Mouse (Mus musculus): ENCODE data around the gene Polr2h. TPM values are rescaled to one million over a fixed set of nuclear protein-coding genes. Genes with fewer than 3 reads are reported as not detected.

Gene Polr2h
- 16.2 TPM for total RNA-seq (2023)

DNA sequence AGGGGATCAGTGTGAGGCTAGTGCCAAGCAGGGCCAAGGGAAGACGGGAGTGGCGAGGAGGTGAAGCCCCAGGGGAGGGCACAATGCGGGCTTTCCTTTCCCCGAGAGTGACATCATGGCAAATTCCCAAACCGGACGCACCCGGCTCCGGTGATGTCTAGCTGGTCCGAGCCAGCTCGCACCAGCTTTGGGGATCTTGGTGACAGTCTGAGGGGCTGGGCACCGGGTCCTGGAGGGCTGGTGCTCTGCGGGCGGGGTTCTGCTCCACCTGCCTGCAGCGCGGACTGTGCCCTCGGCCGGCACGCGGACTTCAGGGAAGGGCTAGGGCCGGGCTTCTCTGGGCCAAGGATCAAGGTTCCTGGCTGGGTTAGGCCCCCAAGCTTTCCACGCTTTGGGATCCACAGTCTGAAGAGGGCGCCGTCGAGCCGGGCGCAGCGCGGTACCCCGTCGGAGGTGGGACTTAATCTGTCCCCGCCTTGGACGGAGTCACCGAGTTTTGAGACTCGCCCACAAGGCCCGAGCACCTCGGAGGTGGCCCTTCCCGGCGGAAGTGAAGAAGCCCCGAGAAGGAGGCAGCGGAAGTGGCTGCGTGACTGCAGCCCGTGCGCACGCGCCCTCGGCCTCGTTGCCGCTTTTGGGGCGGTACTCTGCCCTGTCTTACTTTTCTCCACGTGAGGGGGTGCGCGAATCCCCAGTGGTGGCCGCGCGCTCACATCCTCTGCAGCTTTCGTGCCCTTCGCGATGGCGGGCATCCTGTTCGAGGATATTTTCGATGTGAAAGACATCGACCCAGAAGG, at the start of gene Polr2h, which contains the start of gene Clcn2:
Gene Polr2h (plus strand): TSS at position 485 of the 797 bp plus-strand sequence.
Gene Clcn2 (minus strand): TSS at position 566 of the 797 bp plus-strand sequence.

DNA sequence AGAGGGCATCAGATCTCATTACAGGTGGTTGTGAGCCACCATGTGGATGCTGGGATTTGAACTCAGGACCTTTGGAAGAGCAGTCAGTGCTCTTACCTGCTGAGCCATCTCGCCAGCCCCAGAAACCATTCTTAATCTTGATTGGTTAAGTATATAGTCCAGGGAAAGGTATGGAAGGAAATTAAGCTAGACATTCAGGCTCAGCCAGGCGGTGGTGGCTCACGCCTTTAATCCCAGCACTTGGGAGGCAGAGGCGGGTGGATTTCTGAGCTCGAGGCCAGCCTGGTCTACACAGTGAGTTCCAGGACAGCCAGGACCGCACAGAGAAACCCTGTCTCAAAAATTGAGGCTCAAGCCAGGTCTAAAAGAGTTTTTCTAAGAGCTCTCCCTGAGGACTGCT, 49.5 kb upstream of the Polr2h start, which contains the start of gene Eif4g1:
Gene Eif4g1 (plus strand): TSS at position 301 of the 400 bp plus-strand sequence.

DNA sequence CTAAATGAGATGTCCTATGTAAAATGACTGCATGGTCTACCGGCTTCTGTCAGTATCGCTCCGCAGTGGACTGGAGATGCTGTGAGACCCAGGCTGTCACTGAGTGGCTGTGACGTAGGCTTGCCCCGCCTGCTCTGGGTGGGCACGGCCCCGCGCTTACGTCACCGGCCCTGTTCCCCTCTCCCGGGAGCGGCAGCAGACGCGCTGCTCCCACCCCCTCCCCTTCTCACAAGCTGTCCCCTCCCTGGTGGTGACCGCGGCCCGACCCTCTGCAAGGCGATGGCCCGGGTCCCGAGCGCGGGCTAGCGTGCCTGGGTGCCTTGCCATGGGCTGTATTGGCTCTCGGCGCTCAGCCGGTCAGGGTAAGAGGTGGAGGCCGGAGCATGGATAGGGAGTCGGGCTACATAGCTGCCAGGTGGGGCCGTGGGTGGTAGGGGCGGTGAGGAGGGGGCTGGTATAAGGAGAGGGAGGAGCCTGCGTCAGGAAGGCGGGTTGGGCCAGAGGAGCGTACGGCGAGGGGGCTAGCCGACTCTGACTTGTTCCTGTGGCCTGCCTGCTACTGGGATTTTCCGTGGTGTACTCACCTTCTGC, 24.3 kb upstream of the Polr2h start, which contains the start of gene Fam131a:
Gene Fam131a (plus strand): TSS at position 131 of the 591 bp plus-strand sequence.

DNA sequence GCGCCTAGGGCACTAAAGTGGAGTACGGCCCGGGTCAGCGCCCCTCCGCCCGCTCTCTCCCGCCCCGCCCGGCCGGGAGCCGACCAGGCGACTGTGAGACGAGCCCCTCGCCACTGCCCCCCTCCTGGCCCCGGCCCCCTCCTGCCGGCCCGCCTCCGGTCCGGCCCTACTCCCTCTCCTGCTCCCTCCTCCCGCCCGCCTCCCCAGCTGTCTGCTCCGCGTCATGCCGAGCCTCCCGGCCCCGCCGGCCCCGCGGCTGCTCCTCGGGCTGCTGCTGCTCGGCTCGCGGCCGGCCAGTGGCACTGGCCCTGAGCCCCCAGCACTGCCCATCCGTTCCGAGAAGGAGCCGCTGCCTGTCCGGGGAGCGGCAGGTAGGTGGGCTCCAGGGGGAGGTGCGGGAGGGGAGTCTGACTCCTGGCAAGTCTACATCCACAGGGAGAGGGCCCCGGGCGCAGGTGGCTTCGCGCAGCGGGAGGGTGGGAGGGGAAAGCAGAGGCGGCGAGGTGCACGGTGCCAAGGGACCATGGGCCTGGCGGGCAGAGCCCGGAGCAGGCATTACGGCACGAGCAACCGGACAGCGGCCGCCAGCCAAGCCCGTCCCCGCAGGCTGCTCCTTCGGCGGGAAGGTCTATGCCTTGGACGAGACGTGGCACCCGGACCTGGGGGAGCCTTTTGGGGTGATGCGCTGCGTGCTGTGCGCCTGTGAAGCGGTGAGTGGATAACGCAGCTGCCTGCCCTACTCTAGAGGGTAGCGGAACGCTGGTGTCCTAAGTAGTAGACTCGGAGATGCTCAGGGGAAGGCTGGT, 15.7 kb downstream of the Polr2h start, which contains the start of gene Chrd:
Gene Chrd (plus strand): TSS at position 203 of the 806 bp plus-strand sequence.

DNA sequence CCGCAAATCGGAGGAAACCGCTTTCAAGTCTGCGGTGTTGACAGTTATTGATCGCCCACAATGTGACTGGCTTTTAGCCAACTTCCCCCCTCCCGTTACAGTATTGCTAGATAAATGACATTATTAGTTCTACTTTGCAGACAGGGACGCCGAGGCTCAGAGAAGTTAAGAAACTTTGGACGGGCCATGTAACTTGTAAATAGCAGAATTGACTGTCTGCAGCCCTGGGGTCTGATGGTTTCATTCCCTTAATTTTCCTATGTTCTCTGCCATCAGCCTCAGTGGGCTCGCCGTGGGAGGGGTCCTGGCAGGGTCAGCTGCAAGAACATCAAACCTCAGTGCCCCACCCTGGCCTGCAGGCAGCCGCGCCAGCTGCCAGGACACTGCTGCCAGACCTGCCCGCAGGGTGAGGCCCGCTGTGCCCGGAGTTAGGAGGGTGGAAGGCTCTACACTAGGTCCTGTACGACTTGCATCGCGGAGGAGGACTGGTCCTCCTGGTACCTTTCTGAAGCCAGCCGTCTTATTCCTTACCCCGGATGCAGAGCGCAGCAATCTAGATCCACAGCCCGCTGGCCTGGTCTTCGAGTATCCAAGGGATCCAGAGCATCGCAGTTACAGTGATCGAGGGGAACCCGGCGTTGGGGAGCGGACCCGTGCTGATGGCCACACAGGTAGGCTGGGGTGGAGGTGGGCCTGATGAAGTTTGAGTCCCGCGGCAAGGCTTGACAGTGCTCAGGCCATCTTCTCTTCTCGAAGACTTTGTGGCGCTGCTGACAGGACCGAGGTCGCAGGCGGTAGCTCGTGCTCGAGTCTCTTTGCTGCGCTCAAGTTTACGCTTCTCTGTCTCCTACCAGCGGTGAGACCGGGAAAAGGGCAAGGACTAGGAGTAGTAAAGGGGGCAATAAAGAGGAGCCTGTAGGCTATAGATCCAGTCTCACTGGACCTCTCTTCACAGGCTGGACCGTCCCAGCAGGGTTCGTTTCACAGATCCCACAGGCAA, 16.6 kb downstream of the Polr2h start, which contains the start of gene Thpo:
Gene Thpo (minus strand): TSS at position 781 of the 1,000 bp plus-strand sequence.

Other genes starting within 250 kb of the Polr2h start
- gene Eif2b5, start 218.8 kb upstream of the Polr2h start, total RNA-seq (2023) = 57.6 TPM
- gene Dvl3, start 200.7 kb upstream of the Polr2h start, total RNA-seq (2023) = 39.1 TPM
- 175 TPM for gene Ap2m1, start 182.2 kb upstream of the Polr2h start, total RNA-seq (2023)
- gene Abcf3, start 169.1 kb upstream of the Polr2h start, total RNA-seq (2023) = 116 TPM
- 1.3 TPM for gene Vwa5b2, start 128.2 kb upstream of the Polr2h start, total RNA-seq (2023)
- 9.0 TPM for gene Eef1akmt4, start 106.1 kb upstream of the Polr2h start, total RNA-seq (2023)
- not detected for gene Gm49333, start 106.1 kb upstream of the Polr2h start, total RNA-seq (2023)
- gene Alg3, start 105.9 kb upstream of the Polr2h start, total RNA-seq (2023) = 11.4 TPM
- not detected for gene Camk2n2, start 96.4 kb upstream of the Polr2h start, total RNA-seq (2023)
- not detected for gene Ece2, start 87.8 kb upstream of the Polr2h start, total RNA-seq (2023)
- 111 TPM for gene Psmd2, start 66.0 kb upstream of the Polr2h start, total RNA-seq (2023)
- 335 TPM for gene Eif4g1, start 49.4 kb upstream of the Polr2h start, total RNA-seq (2023)
- 0.62 TPM for gene Fam131a, start 24.4 kb upstream of the Polr2h start, total RNA-seq (2023)
- gene Clcn2, start 81 bp downstream of the Polr2h start, total RNA-seq (2023) = 5.9 TPM
- gene Chrd, start 15.5 kb downstream of the Polr2h start, total RNA-seq (2023) = not detected
- gene Thpo, start 16.8 kb downstream of the Polr2h start, total RNA-seq (2023) = not detected